Mouse (Mus musculus) kidney, embryonic 14.5 days (tissue): ENCODE results near the gene Lsm14a. TPM values are rescaled to one million over a fixed set of nuclear protein-coding genes. Genes with fewer than 3 reads are reported as not detected.

ENCODE experiments used
- polyA plus RNA-seq: library from polyadenylated mRNA; unstranded; fragments of >200 nt; fragmentation: Nextera tagmentation; extraction: Ambion mirVana; gene quantifications from 2 replicates; pipeline ENCODE4 v1.2.1, GENCODE M21; 2014

Gene Lsm14a
- polyA plus RNA-seq, 1 experiment from 2014 or later = 59.4 TPM

Other genes with a start within 250 kb of the Lsm14a start
- gene Uba2, start 223.7 kb downstream of the Lsm14a start, polyA plus RNA-seq = 166 and 240 TPM in 2 replicates
- gene Pdcd2l, start 196.7 kb downstream of the Lsm14a start, polyA plus RNA-seq = 65.9 and 68.7 TPM in 2 replicates
- 229 and 366 TPM in 2 replicates for gene Gpi1, start 163.0 kb downstream of the Lsm14a start, polyA plus RNA-seq
- gene Gm6096, start 142.3 kb downstream of the Lsm14a start, polyA plus RNA-seq = 0.69 TPM in 1 of 2 replicates, not detected in the other
- 45.5 and 45.7 TPM in 2 replicates for gene 4931406P16Rik, start 79.8 kb downstream of the Lsm14a start, polyA plus RNA-seq